In the genomic region with DNA sequence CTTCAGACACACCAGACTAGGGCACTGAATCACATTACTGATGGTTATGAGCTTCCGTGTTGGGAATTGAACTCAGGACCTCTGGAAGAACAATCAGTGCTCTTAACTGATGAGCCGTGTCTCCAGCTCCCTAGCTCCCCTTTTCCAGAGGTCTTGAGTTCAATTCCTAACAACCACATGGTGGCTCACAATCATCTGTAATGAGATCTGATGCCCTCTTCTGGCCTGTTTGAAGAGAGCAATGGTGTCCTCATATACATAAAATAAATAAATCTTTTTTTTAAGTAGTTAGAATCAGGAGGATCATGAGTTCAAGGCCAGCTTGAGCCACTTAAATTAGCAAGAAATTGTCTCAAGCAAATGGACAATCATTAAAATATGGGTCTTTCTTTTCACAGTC, we compare ENCODE assay signal across 1 mouse cellular context.
TF ChIP-seq lines count a peak whose summit lies in the region.

No protein-coding gene starts in this region.

TF ChIP-seq in CH12.LX, 34 proteins besides CTCF, POLR2A, EP300 and RAD21:
- TF ChIP-seq MAZ (IDR thresholded peaks at IDR 0.05; ENCODE audit: low read depth, low read length) (no peak), ZNF384 (IDR thresholded peaks at IDR 0.05; ENCODE audit: low read depth, low read length) (peak; percentile 52), ELF1 (IDR thresholded peaks at IDR 0.05; ENCODE audit: low read depth, low read length) (no peak), ZC3H11A (IDR thresholded peaks at IDR 0.05; ENCODE audit: low read depth, low read length) (0 out of 2 replicates have a peak, but pooled peaks have one; percentile 26), USF2 (conservative IDR thresholded peaks at IDR 0.05; ENCODE audit: low read depth, low read length) (no peak), SMC3 (IDR thresholded peaks at IDR 0.05; ENCODE audit: low read depth, low read length) (peak; percentile 64), CHD2 (IDR thresholded peaks at IDR 0.05; ENCODE audit: low read length) (no peak), MYC (IDR thresholded peaks at IDR 0.05; ENCODE audit: low read depth, low read length) (peak; percentile 65; the same call in 1 of the 2 replicates)
